Mouse (Mus musculus) embryonic fibroblast, embryonic 13.5 days (primary cell): Measurements from ENCODE around the gene Lrit3. TPM values are rescaled to one million over a fixed set of nuclear protein-coding genes. Genes with fewer than 3 reads are reported as not detected.

Experiments
- H3K27ac ChIP-seq: 2 replicates; pipeline ENCODE4 v1.5.1; 2012; ENCODE audit warnings: low read length, control low read depth, inconsistent platforms; ENCODE audit not compliant: insufficient read depth
- H3K4me1 ChIP-seq: 2 replicates; pipeline ENCODE4 v1.6.1; 2011; ENCODE audit warnings: low read length; ENCODE audit not compliant: control insufficient read depth, insufficient read depth
- H3K4me3 ChIP-seq: 2 replicates; pipeline ENCODE4 v1.5.1; 2011; ENCODE audit warnings: mild to moderate bottlenecking, control low read depth, low read length; ENCODE audit not compliant: insufficient read depth
- CTCF ChIP-seq: IDR thresholded peaks from 2 replicates; pipeline ENCODE4 v1.5.1; 2011; ENCODE audit warnings: mild to moderate bottlenecking, control low read depth, low read length, moderate library complexity, borderline replicate concordance; ENCODE audit not compliant: insufficient read depth
- POLR2A ChIP-seq: IDR thresholded peaks from 2 replicates; pipeline ENCODE4 v1.6.1; 2011; ENCODE audit warnings: low read depth, mild to moderate bottlenecking, control low read depth, low read length, moderate library complexity
- polyA plus RNA-seq: library from polyadenylated mRNA; stranded (reverse); fragments of >200 nt; gene quantifications from 2 replicates; pipeline ENCODE4 v1.2.4, GENCODE M21; 2011; ENCODE audit warnings: low read depth; ENCODE audit not compliant: missing spikeins, insufficient read length

Gene Lrit3
- not detected in 2 replicates for polyA plus RNA-seq

GRCm38 (mm10) chr3:129803765-129804164 is at the start of gene Lrit3:
Gene Lrit3, minus strand, starts transcription at chr3:129804030.
- H3K4me1 ChIP-seq: no peaks in the 10 kb centered on the region
- H3K27ac ChIP-seq: no peak within 1 kb of the TSS
- no peak within 1 kb of the TSS for H3K4me3 ChIP-seq
- no peak for TF ChIP-seq POLR2A
- no peak for TF ChIP-seq CTCF

GRCm38 (mm10) chr3:129846846-129847245 is 43.0 kb upstream of the Lrit3 start:
- TF ChIP-seq CTCF: no peak
- Histone ChIP-seq H3K27ac (no peak overlapping the region), H3K4me3 (no peak overlapping the region), H3K4me1 (no peaks in the 10 kb centered on the region)

- TF ChIP-seq POLR2A (no peak), CTCF (no peak)
- Histone ChIP-seq H3K27ac (no peak overlapping the region), H3K4me3 (no peak overlapping the region), H3K4me1 (no peaks in the 10 kb centered on the region)
These were observed 42.0 kb upstream of the Lrit3 start for GRCm38 (mm10) chr3:129845868-129846267.

- TF ChIP-seq POLR2A (no peak), CTCF (no peak)
- H3K4me3 ChIP-seq: no peak overlapping the region
- H3K27ac ChIP-seq: no peak overlapping the region
- no peaks in the 10 kb centered on the region for H3K4me1 ChIP-seq
These were observed 34.2 kb upstream of the Lrit3 start for GRCm38 (mm10) chr3:129838017-129838416.

GRCm38 (mm10) chr3:129836965-129837364 is 33.1 kb upstream of the Lrit3 start:
- no peak overlapping the region for H3K27ac ChIP-seq

GRCm38 (mm10) chr3:129836051-129836697 is 32.3 kb upstream of the Lrit3 start:
- Histone ChIP-seq H3K4me3 (no peak overlapping the region), H3K27ac (no peak overlapping the region), H3K4me1 (no peaks in the 10 kb centered on the region)
- TF ChIP-seq CTCF: no peak
- no peak for TF ChIP-seq POLR2A

More at GRCm38 (mm10) chr3:129836965-129837364, 33.1 kb upstream of the Lrit3 start:
- Histone ChIP-seq H3K4me1 (no peaks in the 10 kb centered on the region), H3K4me3 (no peak overlapping the region)
- TF ChIP-seq CTCF (no peak), POLR2A (no peak)

DNA sequence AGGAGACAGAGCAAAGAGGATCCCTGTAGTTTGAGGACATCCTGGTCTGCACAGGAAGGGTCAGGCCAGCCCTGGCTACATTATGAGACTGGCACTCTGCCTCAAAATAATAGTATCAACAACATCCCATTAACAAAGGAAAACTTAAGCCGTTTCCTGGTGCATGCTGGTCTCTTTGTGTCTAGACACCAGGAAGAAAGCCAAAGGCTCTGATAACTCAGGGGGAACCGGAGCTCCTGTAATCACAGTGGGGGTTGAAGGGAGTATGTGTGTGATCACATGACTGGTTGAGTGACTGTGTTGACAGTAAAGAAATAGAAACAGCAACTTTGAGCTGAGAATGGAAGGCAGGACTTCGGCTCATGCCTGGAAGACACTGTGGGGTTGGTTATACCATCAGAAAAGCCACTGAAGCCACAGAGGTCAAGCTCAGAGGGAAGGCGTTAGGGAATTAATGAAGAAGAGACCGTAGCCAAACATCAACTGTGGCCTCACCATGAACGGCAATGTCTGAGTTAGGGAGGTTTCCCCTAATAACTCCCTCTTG is 31.6 kb upstream of the Lrit3 start, which contains the start of gene Cfi:
Cfi (plus strand) TSS at position 497 of the 547 bp plus-strand sequence.
- Histone ChIP-seq H3K27ac (no peak within 1 kb of the TSS), H3K4me3 (no peak within 1 kb of the TSS), H3K4me1 (no peaks in the 10 kb centered on the region)
- no peak for TF ChIP-seq POLR2A
- TF ChIP-seq CTCF: no peak

GRCm38 (mm10) chr3:129831035-129831568 is 27.3 kb upstream of the Lrit3 start, which contains the start of gene Gar1:
Gene Gar1, minus strand, starts transcription at chr3:129831396.
- H3K4me3 ChIP-seq: peak within 1 kb of the TSS; percentile 63
- peaks cover 6% of the 10 kb centered on the region for H3K4me1 ChIP-seq
- TF ChIP-seq CTCF (no peak), POLR2A (peak; percentile 73)
- peak within 1 kb of the TSS; percentile 64 for H3K27ac ChIP-seq

DNA sequence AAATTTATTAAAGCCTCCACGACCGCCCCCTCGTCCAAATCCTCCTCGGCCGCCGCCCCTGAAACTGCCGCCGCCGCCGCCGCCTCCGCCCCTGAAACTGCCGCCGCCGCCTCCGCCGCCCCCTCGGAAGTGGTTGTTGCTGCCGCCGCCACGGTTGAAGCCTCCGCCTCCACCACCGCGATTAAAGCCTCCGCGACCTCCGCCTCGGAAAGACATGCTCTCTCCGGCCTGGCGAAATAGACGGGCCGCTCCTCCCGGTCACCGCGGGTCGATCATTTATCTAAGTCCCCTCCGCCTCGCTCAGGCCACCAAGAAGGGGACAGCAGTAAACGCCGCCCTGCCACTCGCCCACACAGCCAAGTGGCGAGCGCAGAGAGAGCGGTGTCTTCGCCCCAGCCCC is 26.8 kb upstream of the Lrit3 start:
- no peak for TF ChIP-seq CTCF
- TF ChIP-seq POLR2A: no peak
- Histone ChIP-seq H3K27ac (peak overlapping the region; percentile 64), H3K4me3 (peak overlapping the region; percentile 63), H3K4me1 (peaks cover 6% of the 10 kb centered on the region)

- no peak overlapping the region for H3K27ac ChIP-seq
- H3K4me1 ChIP-seq: peaks cover 6% of the 10 kb centered on the region
- no peak for TF ChIP-seq CTCF
- H3K4me3 ChIP-seq: no peak overlapping the region
These were observed 23.9 kb upstream of the Lrit3 start for GRCm38 (mm10) chr3:129827691-129828090.
